Mouse (Mus musculus) kidney, adult 18-20 months (tissue): Measurements from ENCODE around the gene Rpl18a.

Experiments
- DNase-seq: peaks from one replicate; pipeline ENCODE4 v3.0.0; 2021

Gene Rpl18a

GRCm38 (mm10) chr8:70852595-70853231, 44.5 kb downstream of the Rpl18a start:
- DNase-seq, result no peak

- no peak for DNase-seq
These were observed 45.4 kb downstream of the Rpl18a start for GRCm38 (mm10) chr8:70851837-70852236.

- no peak for DNase-seq
These were observed 46.3 kb downstream of the Rpl18a start for GRCm38 (mm10) chr8:70850947-70851346.

- no peak for DNase-seq
These were observed 46.9 kb downstream of the Rpl18a start for GRCm38 (mm10) chr8:70850132-70850845.

- DNase-seq, result no peak
These were observed 47.8 kb downstream of the Rpl18a start for GRCm38 (mm10) chr8:70849333-70849990.

- DNase-seq, result no peak
These were observed 50.6 kb downstream of the Rpl18a start for GRCm38 (mm10) chr8:70846371-70847154.

GRCm38 (mm10) chr8:70845108-70845507, 52.1 kb downstream of the Rpl18a start:
- no peak for DNase-seq
